In genomic region chr13:91370021-91370420, GRCm38 (mm10) we compare ENCODE assay signal across 8 mouse cellular contexts.
A peak's percentile ranks its signal among the peaks of the same experiment; 100 is the strongest.
DNase-seq lines count a peak whose midpoint lies in the region; ATAC-seq and TF ChIP-seq lines count a peak whose summit lies in the region.

No protein-coding gene starts in this region.

- intact Hi-C loops in left cerebral cortex, postnatal 25 days (cut with DNase I) = loop anchor here (2.0 kb wide), 1 partner anchor 51 kb away; no protein-coding TSS in a partner anchor

- peaks cover 44% of the 10 kb centered on the region for H3K4me1 ChIP-seq in lung, embryonic 14.5 days (ENCODE audit: insufficient read depth)
- peaks cover 30% of the 10 kb centered on the region for H3K4me1 ChIP-seq in forebrain, postnatal 0 days (ENCODE audit: insufficient read depth)
- H3K4me1 ChIP-seq in liver, embryonic 13.5 days (replicated peaks) = peaks cover 41% of the 10 kb centered on the region

- no peak for TF ChIP-seq CTCF in lung, embryonic 14.5 days (IDR thresholded peaks at IDR 0.05; ENCODE audit: low read depth)
- no peak; the same call in 1 of the 2 replicates for TF ChIP-seq CTCF in forebrain, postnatal 0 days (IDR thresholded peaks at IDR 0.05; ENCODE audit: low read depth)

- H3K9ac ChIP-seq in lung, embryonic 14.5 days = peak overlapping the region; percentile 62
- 0 out of 2 replicates have a peak overlapping the region, but pooled peaks have one; percentile 44 for H3K9ac ChIP-seq in forebrain, postnatal 0 days
- peak overlapping the region; percentile 80; the same call in 1 of the 2 replicates for H3K9ac ChIP-seq in liver, embryonic 13.5 days

- 37% methylated on average over 3 of the region's 3 CpGs for WGBS in lung, embryonic 14.5 days
- WGBS in forebrain, postnatal 0 days = 30% methylated on average over 3 of the region's 3 CpGs
- 47% methylated on average over 3 of the region's 3 CpGs for WGBS in liver, embryonic 13.5 days (ENCODE audit: insufficient replicate concordance)

- H3K4me2 ChIP-seq in lung, embryonic 14.5 days = peak overlapping the region; percentile 84
- peak overlapping the region; percentile 69 for H3K4me2 ChIP-seq in forebrain, postnatal 0 days (ENCODE audit: low read depth)
- H3K4me2 ChIP-seq in liver, embryonic 13.5 days = peak overlapping the region; percentile 89

- H3K36me3 ChIP-seq in lung, embryonic 14.5 days (ENCODE audit: insufficient read depth) = no peaks in the 10 kb centered on the region
- H3K36me3 ChIP-seq in forebrain, postnatal 0 days (ENCODE audit: insufficient read depth) = no peaks in the 10 kb centered on the region
- H3K36me3 ChIP-seq in liver, embryonic 13.5 days = no peaks in the 10 kb centered on the region

- H3K9me3 ChIP-seq in lung, embryonic 14.5 days (ENCODE audit: low read depth, low read length) = no peaks in the 10 kb centered on the region
- no peaks in the 10 kb centered on the region for H3K9me3 ChIP-seq in forebrain, postnatal 0 days (ENCODE audit: low read length)
- H3K9me3 ChIP-seq in liver, embryonic 13.5 days (replicated peaks) = no peaks in the 10 kb centered on the region

- H3K27me3 ChIP-seq in lung, embryonic 14.5 days (ENCODE audit: insufficient read depth, low read length) = no peaks in the 10 kb centered on the region
- no peaks in the 10 kb centered on the region for H3K27me3 ChIP-seq in forebrain, postnatal 0 days (ENCODE audit: insufficient read depth, low read length)
- H3K27me3 ChIP-seq in liver, embryonic 13.5 days = no peaks in the 10 kb centered on the region

- H3K4me3 ChIP-seq in lung, embryonic 14.5 days (ENCODE audit: low read depth, low read length) = peak overlapping the region; percentile 34
- H3K4me3 ChIP-seq in forebrain, postnatal 0 days (ENCODE audit: low read depth, low read length) = no peak overlapping the region
- H3K4me3 ChIP-seq in liver, embryonic 13.5 days (replicated peaks) = peak overlapping the region; percentile 66

- no peak for ATAC-seq in lung, embryonic 14.5 days (ENCODE audit: insufficient read depth)
- no peak for ATAC-seq in forebrain, postnatal 0 days
- ATAC-seq in liver, embryonic 13.5 days (ENCODE audit: low read depth) = no peak

- H3K27ac ChIP-seq in lung, embryonic 14.5 days (ENCODE audit: low read depth) = peak overlapping the region; percentile 98
- H3K27ac ChIP-seq in forebrain, postnatal 0 days (ENCODE audit: low read depth, low read length) = peak overlapping the region; percentile 84
- H3K27ac ChIP-seq in liver, embryonic 13.5 days = peak overlapping the region; percentile 87

- DNase-seq in lung, embryonic 14.5 days = no peak
- DNase-seq in lung, postnatal 36 days = no peak
- no peak for DNase-seq in forebrain, postnatal 0 days
- DNase-seq in liver, embryonic 13.5 days = no peak
- DNase-seq in thymus, postnatal 10 days (ENCODE audit: low spot score in 2 of 2) = peak; percentile 32 to 46
- DNase-seq in urinary bladder, postnatal 4 days (ENCODE audit: low spot score in 2 of 2) = no peak
- DNase-seq in left cerebral cortex, postnatal 25 days (ENCODE audit: low spot score in 2 of 2) = no peak
- DNase-seq in c-Kit-positive CD71-positive TER-119-positive erythroid progenitor cells, embryonic 14.5 days (ENCODE audit: low spot score) = no peak

Comparison
In these comparisons a context has a peak if more than half of its experiments do, and no peak if none do; other contexts are left out.
1. DNase-seq: peak in thymus, postnatal 10 days (2 of 2); none in lung, embryonic 14.5 days (single experiment), lung, postnatal 36 days (single experiment), forebrain, postnatal 0 days (single experiment), liver, embryonic 13.5 days (single experiment), urinary bladder, postnatal 4 days (0 of 2), left cerebral cortex, postnatal 25 days (0 of 2) and c-Kit-positive CD71-positive TER-119-positive erythroid progenitor cells, embryonic 14.5 days (single experiment).
2. Peak in every context shown above with its lines, with median percentiles within 50 percentile points of each other: H3K27ac ChIP-seq, H3K4me2 ChIP-seq and H3K9ac ChIP-seq.